Mouse (Mus musculus): ENCODE results near the gene 2310011J03Rik. TPM values are rescaled to one million over a fixed set of nuclear protein-coding genes. Genes with fewer than 3 reads are reported as not detected.

The 2310011J03Rik gene
- total and polyA plus RNA-seq, 2 experiments, result 10.4 to 25.4 TPM

- no peak overlapping the region for H3K9ac ChIP-seq (ENCODE audit: low read depth, low read length)
- 0 out of 2 replicates have a peak, but pooled peaks cover 4% of the 10 kb centered on the region for H3K27me3 ChIP-seq (ENCODE audit: control insufficient read depth, insufficient read depth, low read length)
- peaks cover 9% of the 10 kb centered on the region for H3K36me3 ChIP-seq (ENCODE audit: control insufficient read depth, insufficient read depth, low read length)
- H3K27ac ChIP-seq (replicated peaks; ENCODE audit: insufficient read depth, low read depth, low read length), result no peak overlapping the region
- TF ChIP-seq CTCF (IDR thresholded peaks at IDR 0.05; ENCODE audit: low read depth, low read length), result no peak
- no peak for TF ChIP-seq POLR2A (IDR thresholded peaks at IDR 0.05; ENCODE audit: extremely low read depth, insufficient read depth, low read length)
- no peak overlapping the region for H3K4me3 ChIP-seq (ENCODE audit: insufficient read depth, low read depth, low read length)
- WGBS, result 90% methylated on average over 5 of the region's 5 CpGs
- DNase-seq (ENCODE audit: extremely low read depth, low read depth, low spot score), result no peak
- peaks cover 6% of the 10 kb centered on the region; the same call in 1 of the 2 replicates for H3K79me2 ChIP-seq (ENCODE audit: control insufficient read depth, insufficient read depth, low read length)
- peaks cover 4% of the 10 kb centered on the region; the same call in 1 of the 2 replicates for H3K4me1 ChIP-seq (ENCODE audit: control insufficient read depth, insufficient read depth, low read length)
Measured at GRCm38 (mm10) chr10:80296824-80297223, 23.5 kb downstream of the 2310011J03Rik start.

GRCm38 (mm10) chr10:80295618-80296425 is 24.5 kb downstream of the 2310011J03Rik start, which contains the start of gene Apc2:
Apc2 (plus strand) TSS chr10:80295977.
- Histone ChIP-seq H3K4me1 (ENCODE audit: control insufficient read depth, insufficient read depth, low read length) (peaks cover 4% of the 10 kb centered on the region; the same call in 1 of the 2 replicates), H3K36me3 (ENCODE audit: control insufficient read depth, insufficient read depth, low read length) (peaks cover 9% of the 10 kb centered on the region), H3K27ac (replicated peaks; ENCODE audit: insufficient read depth, low read depth, low read length) (no peak within 1 kb of the TSS), H3K9ac (ENCODE audit: low read depth, low read length) (peak within 1 kb of the TSS; percentile 37; the same call in 1 of the 2 replicates), H3K27me3 (ENCODE audit: control insufficient read depth, insufficient read depth, low read length) (0 out of 2 replicates have a peak, but pooled peaks cover 4% of the 10 kb centered on the region), H3K4me3 (ENCODE audit: insufficient read depth, low read depth, low read length) (peak within 1 kb of the TSS; percentile 25), H3K79me2 (ENCODE audit: control insufficient read depth, insufficient read depth, low read length) (peaks cover 6% of the 10 kb centered on the region; the same call in 1 of the 2 replicates)
- TF ChIP-seq POLR2A (IDR thresholded peaks at IDR 0.05; ENCODE audit: extremely low read depth, insufficient read depth, low read length) (no peak), CTCF (IDR thresholded peaks at IDR 0.05; ENCODE audit: low read depth, low read length) (peak; percentile 88)
- WGBS, result 6% methylated on average over 26 of the region's 26 CpGs
- peak; percentile 68 for DNase-seq (ENCODE audit: extremely low read depth, low read depth, low spot score)

GRCm38 (mm10) chr10:80294788-80295303 is 25.5 kb downstream of the 2310011J03Rik start:
- Histone ChIP-seq H3K27me3 (ENCODE audit: control insufficient read depth, insufficient read depth, low read length) (0 out of 2 replicates have a peak, but pooled peaks cover 4% of the 10 kb centered on the region), H3K4me1 (ENCODE audit: control insufficient read depth, insufficient read depth, low read length) (peaks cover 4% of the 10 kb centered on the region; the same call in 1 of the 2 replicates), H3K79me2 (ENCODE audit: control insufficient read depth, insufficient read depth, low read length) (peaks cover 6% of the 10 kb centered on the region; the same call in 1 of the 2 replicates), H3K9ac (ENCODE audit: low read depth, low read length) (no peak overlapping the region), H3K36me3 (ENCODE audit: control insufficient read depth, insufficient read depth, low read length) (peaks cover 9% of the 10 kb centered on the region), H3K27ac (replicated peaks; ENCODE audit: insufficient read depth, low read depth, low read length) (no peak overlapping the region), H3K4me3 (ENCODE audit: insufficient read depth, low read depth, low read length) (no peak overlapping the region)
- WGBS, result 55% methylated on average over 7 of the region's 7 CpGs
- DNase-seq (ENCODE audit: extremely low read depth, low read depth, low spot score), result no peak
- TF ChIP-seq POLR2A (IDR thresholded peaks at IDR 0.05; ENCODE audit: extremely low read depth, insufficient read depth, low read length) (no peak), CTCF (IDR thresholded peaks at IDR 0.05; ENCODE audit: low read depth, low read length) (no peak)

- peaks cover 4% of the 10 kb centered on the region; the same call in 1 of the 2 replicates for H3K4me1 ChIP-seq (ENCODE audit: control insufficient read depth, insufficient read depth, low read length)
- peaks cover 6% of the 10 kb centered on the region; the same call in 1 of the 2 replicates for H3K79me2 ChIP-seq (ENCODE audit: control insufficient read depth, insufficient read depth, low read length)
- peaks cover 9% of the 10 kb centered on the region for H3K36me3 ChIP-seq (ENCODE audit: control insufficient read depth, insufficient read depth, low read length)
- no peak overlapping the region for H3K9ac ChIP-seq (ENCODE audit: low read depth, low read length)
- TF ChIP-seq POLR2A (IDR thresholded peaks at IDR 0.05; ENCODE audit: extremely low read depth, insufficient read depth, low read length) (no peak), CTCF (IDR thresholded peaks at IDR 0.05; ENCODE audit: low read depth, low read length) (no peak)
- DNase-seq (ENCODE audit: extremely low read depth, low read depth, low spot score), result no peak
- H3K27ac ChIP-seq (replicated peaks; ENCODE audit: insufficient read depth, low read depth, low read length), result no peak overlapping the region
- 83% methylated on average over 4 of the region's 4 CpGs for WGBS
- H3K4me3 ChIP-seq (ENCODE audit: insufficient read depth, low read depth, low read length), result no peak overlapping the region
- 0 out of 2 replicates have a peak, but pooled peaks cover 4% of the 10 kb centered on the region for H3K27me3 ChIP-seq (ENCODE audit: control insufficient read depth, insufficient read depth, low read length)
Measured at GRCm38 (mm10) chr10:80294311-80294710, 26.0 kb downstream of the 2310011J03Rik start.

- DNase-seq (ENCODE audit: extremely low read depth, low read depth, low spot score), result no peak
- H3K27me3 ChIP-seq (ENCODE audit: control insufficient read depth, insufficient read depth, low read length), result no peaks in the 10 kb centered on the region
- H3K27ac ChIP-seq (replicated peaks; ENCODE audit: insufficient read depth, low read depth, low read length), result no peak overlapping the region
Measured at GRCm38 (mm10) chr10:80293325-80293724, 27.0 kb downstream of the 2310011J03Rik start.

More at GRCm38 (mm10) chr10:80293325-80293724, 27.0 kb downstream of the 2310011J03Rik start:
- WGBS, result 36% methylated on average over 14 of the region's 14 CpGs
- Histone ChIP-seq H3K9ac (ENCODE audit: low read depth, low read length) (peak overlapping the region; percentile 95), H3K36me3 (ENCODE audit: control insufficient read depth, insufficient read depth, low read length) (peaks cover 9% of the 10 kb centered on the region), H3K4me3 (ENCODE audit: insufficient read depth, low read depth, low read length) (peak overlapping the region; percentile 95), H3K79me2 (ENCODE audit: control insufficient read depth, insufficient read depth, low read length) (peaks cover 6% of the 10 kb centered on the region; the same call in 1 of the 2 replicates), H3K4me1 (ENCODE audit: control insufficient read depth, insufficient read depth, low read length) (peaks cover 4% of the 10 kb centered on the region; the same call in 1 of the 2 replicates)
- TF ChIP-seq CTCF (IDR thresholded peaks at IDR 0.05; ENCODE audit: low read depth, low read length) (no peak), POLR2A (IDR thresholded peaks at IDR 0.05; ENCODE audit: extremely low read depth, insufficient read depth, low read length) (no peak)

All from liver, adult 2 months (tissue).